ENCODE assay signal across 12 mouse cellular contexts in the genomic region with DNA sequence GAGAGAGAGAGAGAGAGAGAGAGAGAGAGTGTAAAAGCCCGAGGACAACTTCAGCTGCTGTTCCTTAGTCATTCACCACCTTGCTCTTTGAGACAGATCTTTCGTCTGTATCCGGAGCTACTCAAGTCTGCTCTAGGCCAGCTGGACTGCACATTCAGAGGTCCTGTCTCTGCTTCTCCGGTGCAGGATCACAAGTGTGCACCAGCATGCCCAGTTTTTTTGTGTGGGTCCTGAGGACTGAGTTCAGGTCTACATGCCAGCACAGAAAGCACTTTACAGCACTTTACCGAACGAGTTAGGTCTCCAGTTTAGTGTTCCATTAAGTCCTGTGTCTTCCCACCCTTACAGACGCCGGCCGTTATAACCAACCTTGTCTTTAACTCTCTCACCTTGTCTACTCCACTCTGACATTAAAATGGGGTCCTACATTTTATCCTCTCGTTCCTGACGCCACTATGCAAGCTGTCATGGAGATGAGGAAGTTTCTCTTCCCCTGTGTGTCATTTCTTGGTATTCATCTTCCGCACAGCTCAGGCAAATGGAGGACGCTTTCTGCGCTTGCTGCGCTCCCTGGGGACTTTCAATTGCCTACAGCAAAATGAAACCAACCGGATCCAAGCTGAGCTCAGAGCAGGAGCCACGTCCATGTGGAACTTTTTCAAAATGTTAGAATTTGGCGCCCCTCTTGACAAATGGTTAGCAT.
DNase-seq lines count a peak whose midpoint lies in the region; ATAC-seq and TF ChIP-seq lines count a peak whose summit lies in the region.
"Had no signal": no experiment of that assay in that cellular context is flagged by ENCODE, and none has a peak within 500 bp of the region (broad histone marks: within the 10 kb centered on the region; RNA-seq: fewer than 3 reads in every experiment).

No protein-coding gene starts in this region.

- H3K4me2 ChIP-seq in heart, postnatal 0 days (ENCODE audit: low read depth, low read length): peak overlapping the region; percentile 4; the same call in 1 of the 2 replicates
- no peak overlapping the region for H3K4me2 ChIP-seq in midbrain, embryonic 14.5 days (ENCODE audit: low read length)
- no peak overlapping the region for H3K4me2 ChIP-seq in midbrain, embryonic 13.5 days (replicated peaks)
- peak overlapping the region; percentile 2; the same call in 1 of the 2 replicates for H3K4me2 ChIP-seq in stomach, postnatal 0 days (replicated peaks; ENCODE audit: low read depth)
- H3K4me2 ChIP-seq: liver, embryonic 11.5 days; neural tube, embryonic 13.5 days had no signal

- H3K27me3 ChIP-seq in heart, postnatal 0 days (ENCODE audit: control insufficient read depth, insufficient read depth, low read length): no peaks in the 10 kb centered on the region
- no peaks in the 10 kb centered on the region for H3K27me3 ChIP-seq in heart, embryonic 10.5 days (ENCODE audit: insufficient read depth, poor library complexity, severe bottlenecking)
- no peaks in the 10 kb centered on the region for H3K27me3 ChIP-seq in midbrain, embryonic 14.5 days (ENCODE audit: control insufficient read depth, insufficient read depth, low read length)
- no peaks in the 10 kb centered on the region for H3K27me3 ChIP-seq in midbrain, embryonic 13.5 days
- no peaks in the 10 kb centered on the region for H3K27me3 ChIP-seq in stomach, postnatal 0 days (ENCODE audit: control insufficient read depth, insufficient read depth, low read length)
- H3K27me3 ChIP-seq: neural tube, embryonic 13.5 days had no signal

- H3K9me3 ChIP-seq in heart, postnatal 0 days (replicated peaks; ENCODE audit: control insufficient read depth, low read length): no peaks in the 10 kb centered on the region
- H3K9me3 ChIP-seq in heart, embryonic 10.5 days: no peaks in the 10 kb centered on the region
- no peaks in the 10 kb centered on the region for H3K9me3 ChIP-seq in midbrain, embryonic 14.5 days (ENCODE audit: control insufficient read depth, low read length)
- no peaks in the 10 kb centered on the region for H3K9me3 ChIP-seq in midbrain, embryonic 13.5 days
- no peaks in the 10 kb centered on the region for H3K9me3 ChIP-seq in stomach, postnatal 0 days (ENCODE audit: control insufficient read depth, low read length)
- H3K9me3 ChIP-seq: hindbrain, embryonic 10.5 days; neural tube, embryonic 13.5 days had no signal

- TF ChIP-seq EP300 in heart, postnatal 0 days (IDR thresholded peaks at IDR 0.05; ENCODE audit: low read depth): no peak
- no peak for TF ChIP-seq EP300 in stomach, postnatal 0 days (optimal IDR thresholded peaks at IDR 0.05)

- H3K36me3 ChIP-seq in heart, postnatal 0 days (replicated peaks; ENCODE audit: control insufficient read depth, insufficient read depth, low read length): no peaks in the 10 kb centered on the region
- no peaks in the 10 kb centered on the region for H3K36me3 ChIP-seq in heart, embryonic 10.5 days
- H3K36me3 ChIP-seq in midbrain, embryonic 14.5 days (ENCODE audit: control insufficient read depth, insufficient read depth, low read length): no peaks in the 10 kb centered on the region
- H3K36me3 ChIP-seq in midbrain, embryonic 13.5 days: no peaks in the 10 kb centered on the region
- H3K36me3 ChIP-seq in stomach, postnatal 0 days (ENCODE audit: control insufficient read depth, insufficient read depth, low read length): no peaks in the 10 kb centered on the region
- H3K36me3 ChIP-seq: hindbrain, embryonic 10.5 days; neural tube, embryonic 13.5 days had no signal

- peak; percentile 36 for DNase-seq in heart, postnatal 0 days (ENCODE audit: low spot score)
- no peak for DNase-seq in heart, embryonic 10.5 days (ENCODE audit: low spot score)
- DNase-seq in midbrain, embryonic 14.5 days: peak; percentile 39
- DNase-seq in fibroblast of lung, adult 2 months (ENCODE audit: low read depth): peak; percentile 29
- no peak for DNase-seq in stomach, postnatal 0 days (ENCODE audit: low spot score)
- no peak for DNase-seq in gastrocnemius, postnatal 25 days
- DNase-seq: cerebellum, adult 9-11 months; kidney, postnatal 14 days had no signal

- H3K9ac ChIP-seq in heart, postnatal 0 days (replicated peaks; ENCODE audit: low read depth, low read length): no peak overlapping the region
- no peak overlapping the region for H3K9ac ChIP-seq in midbrain, embryonic 14.5 days (replicated peaks; ENCODE audit: low read length)
- no peak overlapping the region for H3K9ac ChIP-seq in midbrain, embryonic 13.5 days (replicated peaks)
- no peak overlapping the region for H3K9ac ChIP-seq in stomach, postnatal 0 days (ENCODE audit: low read length)
- H3K9ac ChIP-seq: neural tube, embryonic 13.5 days had no signal

- WGBS in heart, postnatal 0 days: 71% methylated on average over 18 of the region's 18 CpGs
- WGBS in heart, embryonic 10.5 days: 74% methylated on average over 18 of the region's 18 CpGs
- 72% methylated on average over 18 of the region's 18 CpGs for WGBS in midbrain, embryonic 14.5 days
- 80% methylated on average over 18 of the region's 18 CpGs for WGBS in midbrain, embryonic 13.5 days
- 69% methylated on average over 18 of the region's 18 CpGs for WGBS in stomach, postnatal 0 days

- H3K4me3 ChIP-seq in heart, postnatal 0 days (ENCODE audit: low read depth, low read length): no peak overlapping the region; the same call in 1 of the 2 replicates
- no peak overlapping the region for H3K4me3 ChIP-seq in heart, embryonic 10.5 days
- H3K4me3 ChIP-seq in midbrain, embryonic 14.5 days (replicated peaks; ENCODE audit: low read depth, low read length): no peak overlapping the region
- no peak overlapping the region for H3K4me3 ChIP-seq in midbrain, embryonic 13.5 days (replicated peaks)
- H3K4me3 ChIP-seq in stomach, postnatal 0 days (ENCODE audit: low read depth, low read length): no peak overlapping the region
- H3K4me3 ChIP-seq: hindbrain, embryonic 10.5 days; neural tube, embryonic 13.5 days had no signal

- TF ChIP-seq CTCF in heart, postnatal 0 days (IDR thresholded peaks at IDR 0.05; ENCODE audit: low read depth): no peak
- no peak for TF ChIP-seq CTCF in stomach, postnatal 0 days (IDR thresholded peaks at IDR 0.05; ENCODE audit: low read depth)

- ATAC-seq in heart, postnatal 0 days (ENCODE audit: insufficient read depth, low read depth): 0 out of 2 replicates have a peak, but pooled peaks have one; percentile 12
- ATAC-seq in midbrain, embryonic 14.5 days (ENCODE audit: low FRiP score, low TSS enrichment): no peak
- no peak for ATAC-seq in midbrain, embryonic 13.5 days
- no peak for ATAC-seq in stomach, postnatal 0 days (ENCODE audit: low FRiP score, low TSS enrichment)

- H3K27ac ChIP-seq in heart, postnatal 0 days (ENCODE audit: low read depth): peak overlapping the region; percentile 64
- H3K27ac ChIP-seq in heart, embryonic 10.5 days: no peak overlapping the region
- no peak overlapping the region for H3K27ac ChIP-seq in midbrain, embryonic 14.5 days (replicated peaks; ENCODE audit: low read depth, low read length)
- H3K27ac ChIP-seq in midbrain, embryonic 13.5 days: no peak overlapping the region
- H3K27ac ChIP-seq in stomach, postnatal 0 days (replicated peaks): peak overlapping the region; percentile 49; the same call in 1 of the 2 replicates
- H3K27ac ChIP-seq: hindbrain, embryonic 10.5 days; neural tube, embryonic 13.5 days had no signal

- peaks cover 15% of the 10 kb centered on the region for H3K4me1 ChIP-seq in heart, postnatal 0 days (ENCODE audit: control insufficient read depth, insufficient read depth)
- peaks cover 9% of the 10 kb centered on the region for H3K4me1 ChIP-seq in heart, embryonic 10.5 days
- peaks cover 7% of the 10 kb centered on the region for H3K4me1 ChIP-seq in midbrain, embryonic 14.5 days (ENCODE audit: control insufficient read depth, insufficient read depth, low read length)
- H3K4me1 ChIP-seq in midbrain, embryonic 13.5 days (replicated peaks): peaks cover 36% of the 10 kb centered on the region
- H3K4me1 ChIP-seq in stomach, postnatal 0 days (replicated peaks; ENCODE audit: control insufficient read depth, insufficient read depth): no peaks in the 10 kb centered on the region; the same call in 1 of the 2 replicates

Comparison
In these comparisons a context has a peak if more than half of its experiments do, and no peak if none do; other contexts are left out.
1. DNase-seq: peak in heart, postnatal 0 days (single experiment), midbrain, embryonic 14.5 days (single experiment) and fibroblast of lung, adult 2 months (single experiment); none in heart, embryonic 10.5 days (single experiment), stomach, postnatal 0 days (single experiment) and gastrocnemius, postnatal 25 days (single experiment).
2. H3K27ac ChIP-seq: peak in heart, postnatal 0 days (single experiment) and stomach, postnatal 0 days (single experiment); none in heart, embryonic 10.5 days (single experiment), midbrain, embryonic 14.5 days (single experiment) and midbrain, embryonic 13.5 days (single experiment).
3. H3K4me2 ChIP-seq: peak in heart, postnatal 0 days (single experiment) and stomach, postnatal 0 days (single experiment); none in midbrain, embryonic 14.5 days (single experiment) and midbrain, embryonic 13.5 days (single experiment).